Mouse (Mus musculus) lung, embryonic 14.5 days (tissue): ENCODE measurements around the gene Ext2. TPM values are rescaled to one million over a fixed set of nuclear protein-coding genes. Genes with fewer than 3 reads are reported as not detected.
A peak's percentile ranks its signal among the peaks of the same experiment; 100 is the strongest.

Experiments
- ATAC-seq: fragments of 200-750 bp; cut with Nextera tagmentation; 2 replicates; pipeline ENCODE4 v1.8.0; 2017; ENCODE audit warnings: mild to moderate bottlenecking, moderate TSS enrichment, moderate library complexity; ENCODE audit not compliant: insufficient read depth
- DNase-seq: peaks from one replicate; pipeline ENCODE4 v3.0.0-alpha.2; 2015
- H3K27ac ChIP-seq: fragments of 300-500 bp; sonication (generic); 2 replicates; pipeline ENCODE4 v1.5.1; 2014; ENCODE audit warnings: low read depth, mild to moderate bottlenecking, moderate library complexity
- H3K27me3 ChIP-seq: fragments of 300-500 bp; sonication (generic); 2 replicates; pipeline ENCODE4 v1.6.1; 2014; ENCODE audit warnings: low read length, control low read depth; ENCODE audit not compliant: insufficient read depth
- H3K36me3 ChIP-seq: fragments of 300-500 bp; sonication (generic); 2 replicates; pipeline ENCODE4 v1.6.1; 2014; ENCODE audit warnings: control low read depth; ENCODE audit not compliant: insufficient read depth
- H3K4me1 ChIP-seq: fragments of 300-500 bp; sonication (generic); 2 replicates; pipeline ENCODE4 v1.6.1; 2014; ENCODE audit warnings: antibody characterized with exemption, control low read depth; ENCODE audit not compliant: insufficient read depth
- H3K4me2 ChIP-seq: fragments of 300-500 bp; sonication (generic); 2 replicates; pipeline ENCODE4 v1.6.1; 2014; ENCODE audit warnings: mild to moderate bottlenecking
- H3K4me3 ChIP-seq: fragments of 300-500 bp; sonication (generic); 2 replicates; pipeline ENCODE4 v1.5.1; 2014; ENCODE audit warnings: low read depth, low read length
- H3K9ac ChIP-seq: fragments of 300-500 bp; sonication (generic); 2 replicates; pipeline ENCODE4 v1.6.1; 2014
- H3K9me3 ChIP-seq: fragments of 300-500 bp; sonication (generic); 2 replicates; pipeline ENCODE4 v1.6.1; 2016; ENCODE audit warnings: low read depth, low read length, control low read depth
- CTCF ChIP-seq: IDR thresholded peaks from 2 replicates; pipeline ENCODE4 v1.5.1; 2016; ENCODE audit warnings: antibody characterized with exemption, low read depth
- WGBS: fragments of 180-500 bp; shearing (Covaris S2); extraction: QIAGEN DNeasy Blood & Tissue Kit; methylation state at CpG from one replicate; pipeline ENCODE4 v1.1.7; 2014; 5-methylcytosine and 5-hydroxymethylcytosine counted together
- polyA plus RNA-seq: library from polyadenylated mRNA; unstranded; fragments of >200 nt; fragmentation: Nextera tagmentation; extraction: Ambion mirVana; gene quantifications from 2 replicates; pipeline ENCODE4 v1.2.1, GENCODE M21; 2014

Ext2 gene
- polyA plus RNA-seq, result 138 and 140 TPM in 2 replicates

GRCm38 (mm10) chr2:93822045-93822749 is at the start of gene Ext2:
Gene Ext2, minus strand, starts transcription at chr2:93822568.
- Histone ChIP-seq H3K9me3 (no peaks in the 10 kb centered on the region), H3K4me1 (peaks cover 5% of the 10 kb centered on the region), H3K36me3 (no peaks in the 10 kb centered on the region), H3K4me2 (peak within 1 kb of the TSS; percentile 81), H3K9ac (peak within 1 kb of the TSS; percentile 89), H3K4me3 (peak within 1 kb of the TSS; percentile 88), H3K27ac (no peak within 1 kb of the TSS), H3K27me3 (no peaks in the 10 kb centered on the region)
- ATAC-seq (peak; percentile 92), DNase-seq (peak; percentile 95)
- 3% methylated on average over 66 of the region's 66 CpGs for WGBS
- TF ChIP-seq CTCF, result peak; percentile 98

- H3K9ac ChIP-seq, result no peak overlapping the region
- H3K4me2 ChIP-seq, result no peak overlapping the region
- H3K4me3 ChIP-seq, result no peak overlapping the region
- 83% methylated on average over 4 of the region's 4 CpGs for WGBS
- no peak for DNase-seq
- no peak for TF ChIP-seq CTCF
- no peaks in the 10 kb centered on the region for H3K27me3 ChIP-seq
- no peaks in the 10 kb centered on the region for H3K36me3 ChIP-seq
- no peaks in the 10 kb centered on the region for H3K9me3 ChIP-seq
- no peak for ATAC-seq
- H3K4me1 ChIP-seq, result peaks cover 7% of the 10 kb centered on the region; the same call in 1 of the 2 replicates
- no peak overlapping the region for H3K27ac ChIP-seq
Measured at GRCm38 (mm10) chr2:93871411-93871925, 49.1 kb upstream of the Ext2 start.

- no peaks in the 10 kb centered on the region for H3K27me3 ChIP-seq
- 33% methylated on average over 4 of the region's 4 CpGs for WGBS
- no peak overlapping the region for H3K4me3 ChIP-seq
- H3K27ac ChIP-seq, result no peak overlapping the region
- peak; percentile 36 for ATAC-seq
- peaks cover 7% of the 10 kb centered on the region; the same call in 1 of the 2 replicates for H3K4me1 ChIP-seq
- H3K9ac ChIP-seq, result no peak overlapping the region
- TF ChIP-seq CTCF, result peak; percentile 72
- H3K9me3 ChIP-seq, result no peaks in the 10 kb centered on the region
- peak; percentile 90 for DNase-seq
- no peaks in the 10 kb centered on the region for H3K36me3 ChIP-seq
- H3K4me2 ChIP-seq, result no peak overlapping the region
Measured at GRCm38 (mm10) chr2:93870842-93871241, 48.5 kb upstream of the Ext2 start.

- H3K9ac ChIP-seq, result no peak within 1 kb of the TSS
- no peaks in the 10 kb centered on the region for H3K36me3 ChIP-seq
- no peak within 1 kb of the TSS for H3K4me3 ChIP-seq
- TF ChIP-seq CTCF, result no peak
- no peaks in the 10 kb centered on the region for H3K27me3 ChIP-seq
- DNase-seq (no peak), ATAC-seq (no peak)
- peaks cover 4% of the 10 kb centered on the region; the same call in 1 of the 2 replicates for H3K4me1 ChIP-seq
- 63% methylated on average over 7 of the region's 7 CpGs for WGBS
- no peaks in the 10 kb centered on the region for H3K9me3 ChIP-seq
- no peak within 1 kb of the TSS for H3K27ac ChIP-seq
- H3K4me2 ChIP-seq, result no peak within 1 kb of the TSS
Measured at GRCm38 (mm10) chr2:93869107-93869600, 46.8 kb upstream of the Ext2 start, which contains the start of gene Accsl. Gene Accsl, minus strand, starts transcription at chr2:93869157.

- H3K4me1 ChIP-seq, result no peaks in the 10 kb centered on the region
- WGBS, result 83% methylated on average over 11 of the region's 11 CpGs
- no peak overlapping the region for H3K9ac ChIP-seq
- DNase-seq (no peak), ATAC-seq (no peak)
- no peaks in the 10 kb centered on the region for H3K36me3 ChIP-seq
- H3K27ac ChIP-seq, result no peak overlapping the region
- H3K4me2 ChIP-seq, result no peak overlapping the region
- no peaks in the 10 kb centered on the region for H3K27me3 ChIP-seq
- no peak for TF ChIP-seq CTCF
- no peaks in the 10 kb centered on the region for H3K9me3 ChIP-seq
- no peak overlapping the region for H3K4me3 ChIP-seq
Measured at GRCm38 (mm10) chr2:93868566-93868965, 46.2 kb upstream of the Ext2 start.

- Histone ChIP-seq H3K36me3 (no peaks in the 10 kb centered on the region), H3K4me2 (no peak overlapping the region), H3K27ac (no peak overlapping the region), H3K9ac (no peak overlapping the region), H3K4me3 (no peak overlapping the region), H3K4me1 (no peaks in the 10 kb centered on the region), H3K9me3 (no peaks in the 10 kb centered on the region), H3K27me3 (no peaks in the 10 kb centered on the region)
- no peak for DNase-seq
- 68% methylated on average over 4 of the region's 4 CpGs for WGBS
- no peak for TF ChIP-seq CTCF
- ATAC-seq, result no peak
Measured at GRCm38 (mm10) chr2:93863229-93863628, 40.9 kb upstream of the Ext2 start.

- H3K4me2 ChIP-seq, result no peak overlapping the region
- H3K36me3 ChIP-seq, result no peaks in the 10 kb centered on the region
- H3K4me3 ChIP-seq, result no peak overlapping the region
- TF ChIP-seq CTCF, result no peak
- H3K27ac ChIP-seq, result no peak overlapping the region
- 63% methylated on average over 12 of the region's 12 CpGs for WGBS
- H3K4me1 ChIP-seq, result no peaks in the 10 kb centered on the region
- H3K27me3 ChIP-seq, result no peaks in the 10 kb centered on the region
- ATAC-seq, result no peak
- DNase-seq, result no peak
- no peaks in the 10 kb centered on the region for H3K9me3 ChIP-seq
- H3K9ac ChIP-seq, result no peak overlapping the region
Measured at GRCm38 (mm10) chr2:93858845-93859244, 36.5 kb upstream of the Ext2 start.
